Mouse (Mus musculus): ENCODE results near the gene Dnajb12. TPM values are rescaled to one million over a fixed set of nuclear protein-coding genes. Genes with fewer than 3 reads are reported as not detected.
A peak's percentile ranks its signal among the peaks of the same experiment; 100 is the strongest.

Dnajb12 gene
- polyA plus RNA-seq, 1 experiment from 2014 or later, result 29.8 TPM

DNA sequence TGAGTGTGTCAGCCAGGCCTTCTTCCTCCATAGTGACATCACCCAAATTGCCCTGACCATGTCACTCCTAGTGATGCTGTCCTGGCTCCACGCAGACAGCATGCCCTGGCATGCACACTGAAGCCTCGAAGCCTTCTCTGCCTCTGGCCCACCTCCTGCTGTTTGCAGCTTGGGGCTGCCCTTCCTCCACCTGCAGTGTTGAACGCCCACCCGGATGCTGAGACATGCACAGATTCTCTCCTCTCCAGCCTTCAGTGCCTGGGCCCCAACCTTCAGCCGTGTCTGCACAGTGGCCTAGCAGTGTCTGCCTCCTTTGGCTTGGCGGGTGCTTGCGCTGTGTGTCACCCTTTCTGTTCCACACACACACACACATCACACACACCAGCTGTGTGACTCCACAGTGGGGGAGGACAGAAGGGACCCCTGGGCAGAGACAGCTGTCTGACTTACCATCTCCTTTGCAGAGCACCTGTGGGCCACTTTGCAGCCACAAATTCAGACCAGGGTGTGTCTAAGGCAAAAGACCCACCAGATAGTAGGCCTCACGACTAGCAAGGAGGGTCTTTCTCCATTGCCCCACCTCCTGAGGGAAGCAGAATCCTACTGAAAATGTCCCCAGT is 22.7 kb downstream of the Dnajb12 start:
- Histone ChIP-seq H3K9me3 (ENCODE audit: control insufficient read depth, low read depth, low read length) (no peaks in the 10 kb centered on the region), H3K4me3 (ENCODE audit: low read depth, low read length) (no peak overlapping the region), H3K27me3 (ENCODE audit: control insufficient read depth, insufficient read depth, low read length) (no peaks in the 10 kb centered on the region), H3K9ac (replicated peaks; ENCODE audit: low read depth, low read length) (no peak overlapping the region; the same call in 1 of the 2 replicates), H3K4me2 (replicated peaks; ENCODE audit: low read depth, low read length) (no peak overlapping the region), H3K36me3 (ENCODE audit: control insufficient read depth, insufficient read depth, low read length) (0 out of 2 replicates have a peak, but pooled peaks cover 5% of the 10 kb centered on the region), H3K4me1 (ENCODE audit: control insufficient read depth, insufficient read depth, low read length) (peaks cover 32% of the 10 kb centered on the region), H3K27ac (ENCODE audit: low read length) (peak overlapping the region; percentile 72; the same call in 1 of the 2 replicates)
- WGBS, result 66% methylated on average over 8 of the region's 8 CpGs
- no peak for ATAC-seq (ENCODE audit: insufficient number of reproducible peaks, insufficient read depth, low FRiP score, low read depth)

DNA sequence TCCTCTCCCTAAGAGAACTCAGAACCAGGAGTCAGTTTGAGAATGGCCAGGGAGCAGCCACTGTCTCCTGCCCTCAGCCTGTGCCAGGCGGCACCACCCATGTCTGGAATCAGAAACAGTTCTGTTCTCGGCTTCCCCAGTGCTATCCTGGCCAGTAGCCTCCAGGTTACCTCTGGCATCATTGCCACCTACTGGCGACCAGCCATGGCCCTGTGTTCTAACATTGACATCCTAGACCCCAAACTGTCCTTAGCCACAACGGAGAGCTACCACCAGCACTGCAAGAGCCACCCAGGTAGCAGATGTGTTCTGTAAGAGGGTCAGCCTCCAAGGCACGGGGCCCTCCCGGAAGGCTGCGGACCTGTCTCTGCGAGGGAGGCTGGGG is 23.2 kb downstream of the Dnajb12 start:
- H3K9ac ChIP-seq (replicated peaks; ENCODE audit: low read depth, low read length), result no peak overlapping the region
- no peak overlapping the region for H3K4me3 ChIP-seq (ENCODE audit: low read depth, low read length)
- 29% methylated on average over 8 of the region's 8 CpGs for WGBS
- no peaks in the 10 kb centered on the region for H3K27me3 ChIP-seq (ENCODE audit: control insufficient read depth, insufficient read depth, low read length)
- ATAC-seq (ENCODE audit: insufficient number of reproducible peaks, insufficient read depth, low FRiP score, low read depth), result no peak
- H3K4me1 ChIP-seq (ENCODE audit: control insufficient read depth, insufficient read depth, low read length), result peaks cover 38% of the 10 kb centered on the region
- no peaks in the 10 kb centered on the region for H3K9me3 ChIP-seq (ENCODE audit: control insufficient read depth, low read depth, low read length)
- 0 out of 2 replicates have a peak, but pooled peaks cover 2% of the 10 kb centered on the region for H3K36me3 ChIP-seq (ENCODE audit: control insufficient read depth, insufficient read depth, low read length)
- H3K4me2 ChIP-seq (replicated peaks; ENCODE audit: low read depth, low read length), result no peak overlapping the region
- peak overlapping the region; percentile 72; the same call in 1 of the 2 replicates for H3K27ac ChIP-seq (ENCODE audit: low read length)

GRCm38 (mm10) chr10:59903170-59903569 is 23.8 kb downstream of the Dnajb12 start:
- Histone ChIP-seq H3K4me1 (ENCODE audit: control insufficient read depth, insufficient read depth, low read length) (peaks cover 43% of the 10 kb centered on the region), H3K4me3 (ENCODE audit: low read depth, low read length) (no peak overlapping the region), H3K9me3 (ENCODE audit: control insufficient read depth, low read depth, low read length) (no peaks in the 10 kb centered on the region), H3K36me3 (ENCODE audit: control insufficient read depth, insufficient read depth, low read length) (no peaks in the 10 kb centered on the region), H3K4me2 (replicated peaks; ENCODE audit: low read depth, low read length) (no peak overlapping the region), H3K27me3 (ENCODE audit: control insufficient read depth, insufficient read depth, low read length) (no peaks in the 10 kb centered on the region), H3K27ac (ENCODE audit: low read length) (peak overlapping the region; percentile 72; the same call in 1 of the 2 replicates), H3K9ac (replicated peaks; ENCODE audit: low read depth, low read length) (no peak overlapping the region)
- 33% methylated on average over 7 of the region's 7 CpGs for WGBS
- ATAC-seq (ENCODE audit: insufficient number of reproducible peaks, insufficient read depth, low FRiP score, low read depth), result no peak

DNA sequence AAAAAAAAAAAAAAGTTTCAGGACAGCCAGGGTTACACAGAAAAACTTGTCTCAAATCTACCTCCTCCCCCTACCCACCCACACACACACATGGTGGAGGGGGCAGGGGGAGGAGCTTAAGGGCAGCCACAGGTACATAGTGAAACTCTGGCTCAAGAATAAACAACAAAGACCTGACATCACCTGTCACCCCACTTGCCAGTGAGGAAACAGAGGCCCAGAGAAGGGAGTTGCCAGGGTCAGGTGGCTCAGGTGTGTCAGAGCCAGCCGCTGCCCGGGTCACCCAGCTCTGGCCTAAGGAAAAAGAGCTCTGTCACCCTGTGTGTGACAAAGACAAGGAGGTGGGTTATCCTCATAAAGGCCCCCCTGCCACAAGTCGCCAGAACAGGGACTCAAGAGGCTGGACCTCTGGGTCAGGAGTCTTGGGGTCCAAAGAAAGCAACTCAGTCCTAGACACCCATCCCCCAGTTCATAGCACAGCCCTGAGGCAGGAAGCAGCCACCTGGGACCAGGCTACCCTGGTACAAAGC is 27.8 kb downstream of the Dnajb12 start:
- peaks cover 47% of the 10 kb centered on the region for H3K4me1 ChIP-seq (ENCODE audit: control insufficient read depth, insufficient read depth, low read length)
- H3K4me2 ChIP-seq (replicated peaks; ENCODE audit: low read depth, low read length), result no peak overlapping the region
- WGBS, result 50% methylated on average over 3 of the region's 3 CpGs
- no peaks in the 10 kb centered on the region for H3K36me3 ChIP-seq (ENCODE audit: control insufficient read depth, insufficient read depth, low read length)
- H3K27ac ChIP-seq (ENCODE audit: low read length), result peak overlapping the region; percentile 90
- H3K4me3 ChIP-seq (ENCODE audit: low read depth, low read length), result no peak overlapping the region
- H3K9ac ChIP-seq (replicated peaks; ENCODE audit: low read depth, low read length), result no peak overlapping the region
- ATAC-seq (ENCODE audit: insufficient number of reproducible peaks, insufficient read depth, low FRiP score, low read depth), result peak; percentile 11; the same call in 1 of the 2 replicates
- H3K9me3 ChIP-seq (ENCODE audit: control insufficient read depth, low read depth, low read length), result no peaks in the 10 kb centered on the region
- H3K27me3 ChIP-seq (ENCODE audit: control insufficient read depth, insufficient read depth, low read length), result no peaks in the 10 kb centered on the region

DNA sequence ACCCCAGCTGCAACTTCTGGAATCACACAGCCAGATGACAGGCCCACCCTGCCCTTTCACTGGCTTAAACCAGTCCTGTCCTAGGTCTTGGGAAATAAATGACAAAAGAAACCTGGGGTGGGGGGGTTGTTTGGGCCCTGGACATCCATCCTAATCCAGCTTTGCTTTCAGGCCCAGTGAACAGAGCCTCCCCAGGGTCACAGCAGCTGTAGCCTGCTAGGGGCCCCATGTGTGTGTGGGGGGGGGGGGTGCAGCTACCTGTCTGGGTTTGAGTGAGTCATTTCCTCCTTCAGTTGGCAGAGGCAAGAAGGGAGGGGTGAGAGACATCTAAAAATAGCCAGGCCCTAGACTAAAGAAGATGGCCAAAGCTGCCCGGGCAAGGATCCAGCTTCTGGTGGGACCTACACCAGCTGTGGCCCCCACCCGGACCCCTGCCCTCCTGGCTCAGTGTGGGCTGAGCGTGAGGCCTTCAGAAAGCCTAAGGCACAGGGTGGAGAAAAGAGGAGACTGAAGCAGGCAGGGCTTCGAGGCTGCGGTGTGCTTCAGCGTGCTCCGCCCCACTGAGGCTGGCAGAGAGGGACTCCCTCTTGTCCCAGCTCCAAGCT is 28.4 kb downstream of the Dnajb12 start:
- WGBS, result 22% methylated on average over 7 of the region's 7 CpGs
- peak overlapping the region; percentile 90 for H3K27ac ChIP-seq (ENCODE audit: low read length)

DNA sequence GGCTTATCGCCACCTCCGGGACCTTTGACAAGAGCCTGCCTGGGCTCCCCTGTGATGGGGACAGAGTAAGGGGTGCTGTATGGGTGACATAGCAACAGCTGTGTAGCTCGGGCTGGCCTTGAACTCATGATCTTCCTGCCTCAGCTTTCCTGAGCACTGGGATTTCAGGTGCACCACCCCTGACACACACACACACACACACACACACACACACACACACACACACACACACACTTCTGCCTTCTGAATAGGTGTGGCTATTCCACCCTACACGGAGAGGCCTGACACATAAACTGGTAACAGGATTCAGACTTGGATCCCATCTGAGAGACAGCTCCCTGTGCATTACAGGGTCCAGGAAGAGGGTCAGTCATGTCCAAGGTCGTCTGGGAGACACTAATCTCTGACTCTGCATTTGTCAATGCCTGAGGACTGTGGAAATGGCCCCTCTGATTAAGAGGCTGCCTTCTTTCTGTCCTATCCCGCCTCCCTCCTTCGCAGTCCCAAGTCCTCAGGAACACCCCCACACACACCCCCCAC is 29.5 kb downstream of the Dnajb12 start:
- Histone ChIP-seq H3K9ac (replicated peaks; ENCODE audit: low read depth, low read length) (no peak overlapping the region), H3K27ac (ENCODE audit: low read length) (peak overlapping the region; percentile 90), H3K36me3 (ENCODE audit: control insufficient read depth, insufficient read depth, low read length) (no peaks in the 10 kb centered on the region), H3K4me3 (ENCODE audit: low read depth, low read length) (no peak overlapping the region), H3K4me2 (replicated peaks; ENCODE audit: low read depth, low read length) (no peak overlapping the region), H3K9me3 (ENCODE audit: control insufficient read depth, low read depth, low read length) (no peaks in the 10 kb centered on the region), H3K4me1 (ENCODE audit: control insufficient read depth, insufficient read depth, low read length) (peaks cover 39% of the 10 kb centered on the region), H3K27me3 (ENCODE audit: control insufficient read depth, insufficient read depth, low read length) (no peaks in the 10 kb centered on the region)
- no peak for ATAC-seq (ENCODE audit: insufficient number of reproducible peaks, insufficient read depth, low FRiP score, low read depth)
- 51% methylated on average over 7 of the region's 7 CpGs for WGBS

More for the DNA sequence above, 28.4 kb downstream of the Dnajb12 start:
- Histone ChIP-seq H3K27me3 (ENCODE audit: control insufficient read depth, insufficient read depth, low read length) (no peaks in the 10 kb centered on the region), H3K4me3 (ENCODE audit: low read depth, low read length) (no peak overlapping the region), H3K36me3 (ENCODE audit: control insufficient read depth, insufficient read depth, low read length) (no peaks in the 10 kb centered on the region), H3K9ac (replicated peaks; ENCODE audit: low read depth, low read length) (no peak overlapping the region), H3K4me1 (ENCODE audit: control insufficient read depth, insufficient read depth, low read length) (peaks cover 44% of the 10 kb centered on the region), H3K9me3 (ENCODE audit: control insufficient read depth, low read depth, low read length) (no peaks in the 10 kb centered on the region), H3K4me2 (replicated peaks; ENCODE audit: low read depth, low read length) (no peak overlapping the region)
- ATAC-seq (ENCODE audit: insufficient number of reproducible peaks, insufficient read depth, low FRiP score, low read depth), result peak; percentile 42; the same call in 1 of the 2 replicates

- Histone ChIP-seq H3K4me2 (replicated peaks; ENCODE audit: low read depth, low read length) (no peak overlapping the region), H3K27me3 (ENCODE audit: control insufficient read depth, insufficient read depth, low read length) (no peaks in the 10 kb centered on the region), H3K27ac (ENCODE audit: low read length) (peak overlapping the region; percentile 75), H3K4me1 (ENCODE audit: control insufficient read depth, insufficient read depth, low read length) (peaks cover 39% of the 10 kb centered on the region), H3K4me3 (ENCODE audit: low read depth, low read length) (no peak overlapping the region), H3K36me3 (ENCODE audit: control insufficient read depth, insufficient read depth, low read length) (no peaks in the 10 kb centered on the region), H3K9me3 (ENCODE audit: control insufficient read depth, low read depth, low read length) (no peaks in the 10 kb centered on the region), H3K9ac (replicated peaks; ENCODE audit: low read depth, low read length) (no peak overlapping the region)
- 7% methylated on average over 14 of the region's 14 CpGs for WGBS
- ATAC-seq (ENCODE audit: insufficient number of reproducible peaks, insufficient read depth, low FRiP score, low read depth), result no peak
Observed at GRCm38 (mm10) chr10:59909357-59909847, 30.0 kb downstream of the Dnajb12 start.

- H3K4me2 ChIP-seq (replicated peaks; ENCODE audit: low read depth, low read length), result peak overlapping the region; percentile 26
- no peaks in the 10 kb centered on the region for H3K36me3 ChIP-seq (ENCODE audit: control insufficient read depth, insufficient read depth, low read length)
- H3K27ac ChIP-seq (ENCODE audit: low read length), result peak overlapping the region; percentile 6; the same call in 1 of the 2 replicates
- H3K9ac ChIP-seq (replicated peaks; ENCODE audit: low read depth, low read length), result no peak overlapping the region
- peaks cover 40% of the 10 kb centered on the region for H3K4me1 ChIP-seq (ENCODE audit: control insufficient read depth, insufficient read depth, low read length)
- H3K9me3 ChIP-seq (ENCODE audit: control insufficient read depth, low read depth, low read length), result no peaks in the 10 kb centered on the region
- no peaks in the 10 kb centered on the region for H3K27me3 ChIP-seq (ENCODE audit: control insufficient read depth, insufficient read depth, low read length)
- WGBS, result 37% methylated on average over 6 of the region's 6 CpGs
- no peak overlapping the region for H3K4me3 ChIP-seq (ENCODE audit: low read depth, low read length)
- ATAC-seq (ENCODE audit: insufficient number of reproducible peaks, insufficient read depth, low FRiP score, low read depth), result no peak
Observed at GRCm38 (mm10) chr10:59911091-59911490, 31.7 kb downstream of the Dnajb12 start.

Measured in stomach, embryonic 14.5 days (tissue).